In genomic region chr14:122968049-122968448, GRCm38 (mm10) we compare ENCODE assay signal across 33 mouse cellular contexts. TPM values are rescaled to one million over a fixed set of nuclear protein-coding genes. Genes with fewer than 3 reads are reported as not detected.
DNase-seq lines count a peak whose midpoint lies in the region; ATAC-seq and TF ChIP-seq lines count a peak whose summit lies in the region.
"Had no signal": no experiment of that assay in that cellular context is flagged by ENCODE, and none has a peak within 500 bp of the region (broad histone marks: within the 10 kb centered on the region; RNA-seq: fewer than 3 reads in every experiment).

No protein-coding gene starts in this region.

- ATAC-seq in neural tube, embryonic 15.5 days (ENCODE audit: low FRiP score): no peak
- no peak for ATAC-seq in granulocyte monocyte progenitor cell, adult 5-6 weeks (replicated peaks; ENCODE audit: poor library complexity, severe bottlenecking)
- ATAC-seq: forebrain, embryonic 16.5 days; midbrain, embryonic 15.5 days had no signal

- peak; percentile 36; the same call in 1 of the 2 replicates for TF ChIP-seq CTCF in layer of hippocampus, adult 2 months (conservative IDR thresholded peaks at IDR 0.05)
- TF ChIP-seq CTCF in MEL (IDR thresholded peaks at IDR 0.05 in 2 of 3, conservative IDR thresholded peaks at IDR 0.05 in 1 of 3; ENCODE audit: control insufficient read depth in 1 of 3, insufficient read depth in 1 of 3, low read depth in 2 of 3, low read length in 3 of 3, poor library complexity in 1 of 3, severe bottlenecking in 1 of 3): 0 out of 6 replicates have a peak, but pooled peaks of 1 of the 3 experiments have one; percentile 19

- WGBS in neural tube, embryonic 15.5 days: 84% methylated on average over 2 of the region's 2 CpGs

- H3K9ac ChIP-seq in MEL (ENCODE audit: control insufficient read depth, low read depth, low read length, poor library complexity, severe bottlenecking): no peak overlapping the region
- H3K9ac ChIP-seq in neural tube, embryonic 15.5 days (replicated peaks): no peak overlapping the region
- H3K9ac ChIP-seq: embryonic facial prominence, embryonic 12.5 days; hindbrain, embryonic 13.5 days; kidney, embryonic 15.5 days; liver, embryonic 14.5 days; midbrain, embryonic 15.5 days had no signal

- H3K4me2 ChIP-seq in neural tube, embryonic 15.5 days: no peak overlapping the region
- H3K4me2 ChIP-seq: embryonic facial prominence, embryonic 12.5 days; heart, embryonic 11.5 days; hindbrain, embryonic 13.5 days; kidney, embryonic 15.5 days; midbrain, embryonic 15.5 days had no signal

- no peak overlapping the region for H3K4me3 ChIP-seq in layer of hippocampus, adult 2 months
- H3K4me3 ChIP-seq in MEL (ENCODE audit: control insufficient read depth in 1 of 2, insufficient read depth in 1 of 2, low read depth in 2 of 2, low read length in 2 of 2): no peak overlapping the region
- no peak overlapping the region for H3K4me3 ChIP-seq in neural tube, embryonic 15.5 days (replicated peaks)
- H3K4me3 ChIP-seq: embryonic facial prominence, embryonic 12.5 days; forebrain, embryonic 10.5 days; hindbrain, embryonic 13.5 days; kidney, embryonic 15.5 days; midbrain, embryonic 10.5 days; midbrain, embryonic 15.5 days had no signal

- H3K4me1 ChIP-seq in MEL (ENCODE audit: control insufficient read depth in 1 of 2, insufficient read depth in 2 of 2, low read length in 2 of 2): no peaks in the 10 kb centered on the region
- no peaks in the 10 kb centered on the region for H3K4me1 ChIP-seq in neural tube, embryonic 15.5 days
- H3K4me1 ChIP-seq: embryonic facial prominence, embryonic 12.5 days; forebrain, embryonic 10.5 days; hindbrain, embryonic 13.5 days; kidney, embryonic 15.5 days; midbrain, embryonic 10.5 days; midbrain, embryonic 15.5 days had no signal

- no peaks in the 10 kb centered on the region for H3K9me3 ChIP-seq in MEL (replicated peaks; ENCODE audit: insufficient read depth, low read length)
- H3K9me3 ChIP-seq in neural tube, embryonic 15.5 days (replicated peaks): no peaks in the 10 kb centered on the region
- H3K9me3 ChIP-seq: embryonic facial prominence, embryonic 12.5 days; forebrain, embryonic 10.5 days; hindbrain, embryonic 13.5 days; kidney, embryonic 15.5 days; midbrain, embryonic 10.5 days; midbrain, embryonic 15.5 days had no signal

- no peak overlapping the region for H3K27ac ChIP-seq in layer of hippocampus, adult 2 months
- H3K27ac ChIP-seq in MEL (ENCODE audit: control insufficient read depth, low read depth, low read length): no peak overlapping the region
- H3K27ac ChIP-seq in neural tube, embryonic 15.5 days (replicated peaks): no peak overlapping the region
- H3K27ac ChIP-seq: embryonic facial prominence, embryonic 12.5 days; forebrain, embryonic 10.5 days; hindbrain, embryonic 13.5 days; kidney, embryonic 15.5 days; liver, embryonic 14.5 days; macrophage; midbrain, embryonic 10.5 days; midbrain, embryonic 15.5 days had no signal

- TF ChIP-seq EP300 in MEL (IDR thresholded peaks at IDR 0.05; ENCODE audit: low read depth in 1 of 2, low read length in 2 of 2): no peak

- H3K36me3 ChIP-seq in MEL (ENCODE audit: control insufficient read depth in 1 of 2, insufficient read depth in 2 of 2, low read length in 2 of 2): peaks cover 0 to 2% of the 10 kb centered on the region in 2 experiments; a peak in 3 of 4 replicates
- H3K36me3 ChIP-seq in neural tube, embryonic 15.5 days: peaks cover 35% of the 10 kb centered on the region

- no peak; the same call in none of the 2 replicates for TF ChIP-seq RAD21 in MEL (IDR thresholded peaks at IDR 0.05; ENCODE audit: low read depth, low read length)

- no peaks in the 10 kb centered on the region for H3K79me2 ChIP-seq in MEL (ENCODE audit: control insufficient read depth, insufficient read depth, low read length, poor library complexity)

- no peak for TF ChIP-seq POLR2A in MEL (IDR thresholded peaks at IDR 0.05; ENCODE audit: control insufficient read depth in 1 of 2, insufficient read depth in 1 of 2, low read depth in 1 of 2, low read length in 2 of 2, poor library complexity in 1 of 2)

- no peaks in the 10 kb centered on the region for H3K27me3 ChIP-seq in MEL (ENCODE audit: control insufficient read depth in 1 of 2, insufficient read depth in 2 of 2, low read length in 2 of 2)
- no peaks in the 10 kb centered on the region for H3K27me3 ChIP-seq in neural tube, embryonic 15.5 days (replicated peaks)
- H3K27me3 ChIP-seq: embryonic facial prominence, embryonic 12.5 days; hindbrain, embryonic 13.5 days; kidney, embryonic 15.5 days; midbrain, embryonic 15.5 days had no signal

- no peak for DNase-seq in layer of hippocampus, adult 2 months (ENCODE audit: low spot score in 2 of 2)
- no peak for DNase-seq in layer of hippocampus, adult 18-20 months (ENCODE audit: low spot score in 2 of 2)
- peak; percentile 28 for DNase-seq in MEL (ENCODE audit: low read depth, low spot score)
- peak; percentile 18 for DNase-seq in induced T-regulatory cell, adult 2 months (ENCODE audit: low read depth)
- DNase-seq in adrenal gland, adult 2 months: no peak
- DNase-seq: adrenal gland, postnatal 14 days; cerebellum, adult 11 months; cerebellum, adult 9-11 months; embryo, embryonic 11 days; gastrocnemius, postnatal 10 days; heart, adult 18-20 months; heart, postnatal 4 days; kidney, adult 18-20 months; kidney, postnatal 4 days; layer of hippocampus, adult 9-11 months; liver; lung, adult 2 months; lung, postnatal 10 days; right cerebral cortex, adult 18-20 months; spleen, adult 18-20 months; thymus, postnatal 4 days had no signal

TF ChIP-seq in MEL, 35 proteins besides CTCF, POLR2A, EP300 and RAD21:
- no peak for TF ChIP-seq TBP (IDR thresholded peaks at IDR 0.05; ENCODE audit: low read depth, low read length)
TF ChIP-seq in MEL: peak in this region for 0.

RNA-seq across cellular contexts. Expression of gene Tmtc4, which starts 15.8 kb away (rescaled TPM):
- 10 to 100 TPM; 19.0 to 23.0 TPM for total RNA-seq in layer of hippocampus, adult 2 months (2021)
- 10 to 100 TPM; 18.3 to 26.8 TPM for total RNA-seq in layer of hippocampus, adult 18-20 months (2021)
- total RNA-seq in MEL (2012; rRNA removed): 9.2 and 11.5 TPM in 2 replicates
- 10 to 100 TPM in 1 of 2 experiments, not detected in 1; 10.4 TPM for polyA plus RNA-seq in MEL (2012; ENCODE audit: insufficient read depth in 1 of 2, insufficient read length in 2 of 2, low read depth in 1 of 2, low replicate concordance in 2 of 2, missing spikeins in 1 of 2)
- total RNA-seq in adrenal gland, adult 2 months (2021): 10 to 100 TPM; 18.7 to 22.4 TPM
- 3.0 and 7.0 TPM in 2 replicates for polyA plus RNA-seq in adrenal gland, adult 2 months (2012; rRNA removed)
- 49.0 and 57.2 TPM in 2 replicates for polyA plus RNA-seq in neural tube, embryonic 15.5 days (2015; fragmentation: Nextera tagmentation; extraction: Ambion mirVana)
- total RNA-seq in granulocyte monocyte progenitor cell, adult 5-6 weeks (2014; fragmentation: Nextera tagmentation): 2.8 and 6.3 TPM in 2 replicates
- total RNA-seq in granulocyte monocyte progenitor cell, adult 5-6 weeks (2017): 8.5 and 13.2 TPM in 2 replicates

RNA-seq across cellular contexts. Expression of gene Ggact, which starts 54.5 kb away (rescaled TPM):
- total RNA-seq in layer of hippocampus, adult 2 months (2021): 10 to 100 TPM; 32.1 to 34.3 TPM
- 10 to 100 TPM; 39.1 to 40.5 TPM for total RNA-seq in layer of hippocampus, adult 18-20 months (2021)
- total RNA-seq in MEL (2012; rRNA removed): 47.9 and 54.0 TPM in 2 replicates
- 10 to 100 TPM in 1 of 2 experiments, not detected in 1; 64.8 TPM for polyA plus RNA-seq in MEL (2012; ENCODE audit: insufficient read depth in 1 of 2, insufficient read length in 2 of 2, low read depth in 1 of 2, low replicate concordance in 2 of 2, missing spikeins in 1 of 2)
- 10 to 100 TPM; 55.0 to 91.5 TPM for total RNA-seq in adrenal gland, adult 2 months (2021)
- 34.0 and 36.4 TPM in 2 replicates for polyA plus RNA-seq in adrenal gland, adult 2 months (2012; rRNA removed)
- 9.6 and 13.0 TPM in 2 replicates for polyA plus RNA-seq in neural tube, embryonic 15.5 days (2015; fragmentation: Nextera tagmentation; extraction: Ambion mirVana)
- total RNA-seq in granulocyte monocyte progenitor cell, adult 5-6 weeks (2014; fragmentation: Nextera tagmentation): 2.2 and 3.7 TPM in 2 replicates
- total RNA-seq in granulocyte monocyte progenitor cell, adult 5-6 weeks (2017): 0.31 and 2.3 TPM in 2 replicates

Comparison
In these comparisons a context has a peak if more than half of its experiments do, and no peak if none do; other contexts are left out.
1. DNase-seq: peak in MEL (single experiment) and induced T-regulatory cell, adult 2 months (single experiment); none in layer of hippocampus, adult 2 months (0 of 2), layer of hippocampus, adult 18-20 months (0 of 2) and adrenal gland, adult 2 months (single experiment).
2. RNA of gene Ggact, which starts 54.5 kb away (total RNA-seq): 55.0 to 91.5 TPM in adrenal gland, adult 2 months, 47.9 to 54.0 TPM in MEL, 39.1 to 40.5 TPM in layer of hippocampus, adult 18-20 months and 32.1 to 34.3 TPM in layer of hippocampus, adult 2 months; 0.31 to 3.7 TPM in granulocyte monocyte progenitor cell, adult 5-6 weeks; every median in the first group is over 4 times any median in the second.